Mouse (Mus musculus): ENCODE data around the gene Dlgap3.

Dlgap3 gene

DNA sequence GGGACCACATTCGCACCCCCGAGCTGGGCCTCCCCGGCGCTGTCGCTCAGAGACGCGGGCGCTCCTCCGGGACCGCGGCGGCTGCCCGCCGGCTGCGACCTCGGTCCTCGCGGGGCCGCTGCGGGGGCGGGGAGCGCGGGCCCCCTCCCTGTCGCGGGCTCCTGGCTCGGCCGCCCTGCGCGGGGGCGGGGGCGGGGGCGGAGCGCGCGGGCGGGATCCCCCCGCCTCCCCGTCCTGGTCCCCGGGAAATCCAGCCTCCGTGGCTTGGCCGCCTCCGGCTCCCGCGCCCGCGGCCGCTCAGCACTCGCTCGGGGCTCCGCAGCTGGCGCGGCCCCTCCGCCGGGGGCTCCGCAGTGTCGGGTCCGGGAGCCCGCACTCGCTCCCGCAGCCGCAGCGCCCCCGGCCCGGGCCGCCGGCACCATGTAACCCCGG lies at the start of gene Dlgap3:
Gene Dlgap3, plus strand, starts transcription at position 291 of the 432 bp plus-strand sequence.
- DNase-seq (ENCODE audit: low spot score): no peak

DNA sequence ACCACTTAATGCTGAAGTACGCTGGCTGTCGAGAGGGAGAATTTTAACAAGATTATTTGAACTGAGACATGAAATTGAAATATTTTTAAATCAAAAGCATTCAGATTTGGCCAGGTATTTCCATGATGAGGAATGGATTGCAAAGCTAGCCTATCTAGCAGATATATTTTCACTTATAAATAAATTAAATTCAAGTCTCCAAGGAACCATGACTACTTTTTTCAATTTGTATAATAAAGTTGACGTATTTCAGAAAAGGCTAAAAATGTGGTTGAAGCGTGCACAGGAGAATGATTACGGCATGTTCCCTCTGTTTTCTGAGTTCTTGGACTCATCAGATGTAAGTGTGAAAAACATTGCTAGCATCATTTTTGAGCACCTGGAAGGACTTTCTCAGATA lies 45.6 kb upstream of the Dlgap3 start, which contains the start of gene Tmem35b:
Gene Tmem35b, plus strand, starts transcription at position 301 of the 400 bp plus-strand sequence.
- DNase-seq (ENCODE audit: low spot score): no peak

DNA sequence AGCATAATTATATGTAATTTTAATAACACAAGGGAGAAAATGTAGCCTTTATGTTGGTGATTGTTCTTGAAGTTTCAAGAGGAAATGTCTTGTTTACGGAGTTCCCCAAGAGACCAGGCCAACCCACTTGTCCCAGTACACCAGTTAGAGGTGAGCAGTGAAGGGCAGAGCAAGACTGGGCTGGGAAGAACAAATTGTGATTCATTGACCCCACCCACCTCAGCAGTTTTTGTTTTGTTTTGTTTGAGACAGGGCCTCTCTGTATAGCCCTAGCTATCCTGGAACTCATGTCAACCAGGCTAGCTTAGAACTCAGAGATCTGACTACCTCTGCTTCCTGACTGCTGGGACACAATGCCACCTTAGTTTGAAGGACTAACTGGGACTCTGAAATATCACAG lies 44.7 kb upstream of the Dlgap3 start:
- DNase-seq (ENCODE audit: low spot score): no peak

DNA sequence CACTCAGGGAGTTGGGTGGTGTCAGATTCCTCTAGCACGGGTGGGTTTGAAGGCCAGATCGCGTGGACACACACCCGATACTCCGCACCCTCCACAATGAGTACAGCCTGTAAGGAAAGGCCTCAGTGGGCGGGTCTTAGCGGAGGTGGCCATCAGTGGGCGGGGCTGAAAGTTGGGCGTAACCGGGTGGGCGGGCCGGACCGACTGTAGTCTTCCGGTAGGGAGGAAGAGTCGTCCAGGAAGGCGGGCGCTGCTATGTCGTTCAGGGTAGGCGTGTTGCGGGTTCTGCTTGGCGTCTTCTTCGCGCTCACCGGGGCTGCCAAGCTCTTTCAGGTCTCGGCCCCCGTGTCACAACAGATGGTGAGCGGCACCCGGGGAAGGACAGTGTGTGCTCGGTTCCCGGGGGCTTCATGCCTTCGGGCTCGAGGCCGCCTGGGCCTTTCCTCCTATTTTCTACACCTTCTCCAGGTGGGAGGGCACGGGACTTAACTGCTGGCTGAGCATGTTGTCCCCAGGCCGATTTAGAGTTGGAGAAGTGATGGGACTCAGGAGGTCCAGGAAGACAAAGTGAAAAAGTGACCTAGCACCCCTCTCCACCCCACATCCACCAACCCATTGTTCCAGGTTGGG lies 43.1 kb upstream of the Dlgap3 start:
- peak; percentile 93 for DNase-seq (ENCODE audit: low spot score)

DNA sequence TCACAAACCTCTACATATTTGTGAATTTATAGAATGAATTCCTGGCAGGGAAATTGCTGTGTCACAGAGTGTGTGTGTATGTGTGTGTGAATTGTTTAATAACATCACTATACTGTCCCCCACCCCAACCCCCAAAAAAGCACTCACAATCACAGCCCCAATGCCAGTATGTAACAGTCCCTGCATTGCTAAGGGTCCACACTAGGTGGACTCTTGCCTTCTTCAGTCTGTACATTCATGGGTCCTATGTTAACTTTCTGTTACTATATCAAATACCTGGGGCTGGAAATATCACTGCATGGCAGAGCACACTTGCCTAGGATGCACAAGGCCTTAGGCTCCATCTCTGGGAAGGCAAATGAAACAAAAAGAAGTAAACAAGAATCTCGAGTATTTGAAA lies 34.3 kb upstream of the Dlgap3 start:
- no peak for DNase-seq (ENCODE audit: low spot score)

DNA sequence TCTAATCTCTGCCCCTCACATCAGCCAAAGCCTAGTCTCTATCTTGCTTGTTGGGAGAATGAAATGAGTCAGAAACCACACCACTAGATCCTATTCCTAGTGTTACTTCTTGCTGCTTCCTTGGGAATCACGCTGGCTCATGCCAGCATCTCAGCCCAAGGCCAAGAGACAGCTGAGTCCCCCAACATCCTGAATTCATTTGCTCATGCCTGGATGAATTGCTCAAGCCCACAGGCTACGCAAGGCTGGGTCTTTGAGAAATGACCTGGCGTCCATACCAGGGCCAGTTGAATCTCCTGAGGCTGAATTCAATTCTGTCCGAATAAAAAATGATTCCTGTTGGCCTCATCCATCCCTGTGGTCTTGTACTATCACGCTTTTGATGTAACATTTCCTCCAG lies 31.4 kb upstream of the Dlgap3 start:
- DNase-seq (ENCODE audit: low spot score): no peak

DNA sequence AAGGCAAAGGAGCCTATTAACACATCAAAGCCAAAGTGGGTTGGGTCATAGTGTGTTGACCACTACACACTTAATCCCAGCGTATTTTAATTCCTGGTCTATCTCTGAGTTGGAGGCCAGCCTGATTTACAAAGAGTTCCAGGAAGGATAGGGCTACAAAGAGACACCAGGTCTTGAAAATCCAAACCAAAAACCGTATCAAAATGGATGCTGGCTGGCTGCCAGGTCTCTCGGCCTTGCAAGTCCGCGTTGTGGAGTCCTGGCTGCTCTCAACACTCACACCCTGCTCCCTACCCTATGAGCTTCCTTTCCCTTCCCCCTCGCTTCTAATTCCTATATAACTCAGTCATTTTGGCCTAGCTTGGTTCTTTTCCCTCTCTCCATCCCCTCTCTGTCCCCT lies 30.5 kb upstream of the Dlgap3 start:
- no peak for DNase-seq (ENCODE audit: low spot score)

DNA sequence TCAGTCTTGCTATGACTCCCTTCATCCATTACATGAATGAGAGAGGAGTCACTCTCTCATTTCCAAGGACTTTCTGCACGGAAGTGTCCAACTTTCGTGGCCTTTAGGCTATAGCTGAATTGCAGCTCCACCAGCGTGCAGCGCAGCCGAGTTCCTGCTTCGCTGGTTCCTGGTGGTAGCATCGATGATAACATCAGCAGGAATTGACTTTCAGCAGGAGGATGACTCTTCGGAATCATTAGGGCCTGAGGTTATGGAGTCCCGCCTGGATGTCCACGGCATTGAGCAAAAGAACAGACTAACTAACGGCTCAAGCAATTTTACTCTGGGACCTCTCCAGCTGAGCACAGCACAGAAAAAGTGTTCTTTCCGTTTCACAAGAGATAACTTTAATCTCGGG lies 19.0 kb upstream of the Dlgap3 start:
- no peak for DNase-seq (ENCODE audit: low spot score)

DNA sequence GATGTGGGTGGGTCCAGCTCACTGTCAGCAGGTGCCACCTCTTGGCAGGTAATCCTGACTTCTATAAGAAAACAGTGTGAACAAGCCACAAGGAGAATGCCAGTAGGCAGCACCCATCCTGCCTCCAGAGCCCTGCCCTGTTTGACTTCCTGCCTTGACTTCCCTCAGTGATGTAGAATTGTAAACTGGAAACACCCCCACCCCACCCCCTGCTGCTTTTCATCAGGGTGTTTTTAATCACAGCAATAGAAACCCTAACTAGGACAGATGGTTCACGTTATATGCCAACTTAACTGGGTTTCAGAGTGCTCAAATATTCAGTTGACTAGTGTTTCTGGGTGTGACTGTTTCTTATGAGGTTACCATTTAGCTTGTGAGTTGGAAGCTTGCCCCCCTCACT lies 15.7 kb upstream of the Dlgap3 start:
- DNase-seq (ENCODE audit: low spot score): no peak

DNA sequence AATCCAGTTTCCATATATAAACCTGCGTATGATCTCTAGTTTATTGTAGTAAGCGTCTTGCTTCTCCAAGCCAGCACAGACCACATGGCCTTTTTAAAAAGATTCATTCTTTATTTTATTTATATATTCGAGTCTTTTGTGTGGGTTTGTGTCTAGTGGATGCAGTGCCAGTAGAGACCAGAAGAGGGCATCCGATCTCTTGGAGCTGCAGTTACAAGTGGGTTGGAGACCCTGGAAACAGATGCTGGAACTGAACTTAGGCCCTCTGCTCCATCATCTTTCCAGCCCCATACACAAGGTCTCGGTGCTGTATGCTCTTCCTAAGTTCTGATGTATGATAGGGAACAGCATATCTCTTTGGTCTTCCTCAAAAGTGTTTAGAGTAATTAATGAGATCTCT lies 13.2 kb upstream of the Dlgap3 start:
- DNase-seq (ENCODE audit: low spot score): no peak

DNA sequence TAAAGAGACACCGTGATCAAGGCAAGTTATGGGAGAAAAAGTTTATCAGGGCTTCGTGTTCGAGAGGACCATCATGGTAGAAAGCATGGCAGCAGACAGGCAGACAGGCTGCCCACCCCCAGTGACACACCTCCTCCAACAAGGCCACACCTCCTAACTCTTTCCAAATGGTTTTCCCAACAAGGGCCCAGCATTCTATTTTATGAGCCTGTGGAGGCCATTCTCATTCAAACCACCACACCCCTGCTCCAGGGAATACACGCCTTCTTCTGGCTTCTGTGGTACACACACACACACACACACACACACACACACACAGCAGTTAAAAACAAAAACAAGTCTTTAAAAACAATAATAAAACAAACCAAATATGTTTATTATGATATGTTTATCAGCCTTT lies 11.3 kb upstream of the Dlgap3 start:
- no peak for DNase-seq (ENCODE audit: low spot score)

DNA sequence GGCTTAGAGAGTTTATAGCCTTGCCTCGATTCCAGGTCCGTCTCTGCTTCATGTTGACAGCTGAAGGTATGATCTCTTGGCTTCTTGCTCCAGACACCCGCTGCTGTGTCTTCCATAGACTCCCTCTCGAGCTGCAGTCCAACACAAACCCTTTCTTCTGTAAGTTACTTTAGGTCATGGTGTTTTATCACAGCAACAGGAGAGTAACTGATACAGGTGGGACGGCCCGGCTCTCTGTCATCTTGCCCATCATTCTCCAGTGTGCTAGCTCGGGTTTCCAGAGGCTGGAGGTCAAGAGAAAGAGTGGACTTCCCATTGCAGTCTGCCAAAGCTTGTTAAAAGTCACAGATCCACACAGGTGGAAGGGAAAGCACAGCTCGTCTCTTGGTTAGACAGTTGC lies 5.1 kb upstream of the Dlgap3 start:
- DNase-seq (ENCODE audit: low spot score): no peak

DNA sequence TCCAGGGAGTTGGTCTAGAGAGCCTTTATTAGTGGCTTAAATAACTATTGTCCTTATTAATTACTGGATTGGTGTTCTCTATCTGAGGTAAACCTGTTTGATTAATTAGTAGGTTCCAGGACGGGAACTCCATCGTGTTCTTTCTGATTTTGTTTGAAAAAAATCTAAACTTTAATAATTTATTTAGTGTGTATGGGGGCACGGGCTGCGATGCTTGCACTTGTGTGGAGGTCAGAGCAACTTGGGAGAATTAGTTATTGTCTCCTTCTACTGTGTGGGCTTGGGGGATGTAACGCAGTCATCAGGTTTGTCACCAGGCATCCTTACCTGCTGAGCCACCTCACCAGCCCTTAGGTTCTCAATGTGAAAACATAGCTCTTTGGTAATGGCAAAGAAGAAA lies 1.9 kb upstream of the Dlgap3 start:
- no peak for DNase-seq (ENCODE audit: low spot score)

DNA sequence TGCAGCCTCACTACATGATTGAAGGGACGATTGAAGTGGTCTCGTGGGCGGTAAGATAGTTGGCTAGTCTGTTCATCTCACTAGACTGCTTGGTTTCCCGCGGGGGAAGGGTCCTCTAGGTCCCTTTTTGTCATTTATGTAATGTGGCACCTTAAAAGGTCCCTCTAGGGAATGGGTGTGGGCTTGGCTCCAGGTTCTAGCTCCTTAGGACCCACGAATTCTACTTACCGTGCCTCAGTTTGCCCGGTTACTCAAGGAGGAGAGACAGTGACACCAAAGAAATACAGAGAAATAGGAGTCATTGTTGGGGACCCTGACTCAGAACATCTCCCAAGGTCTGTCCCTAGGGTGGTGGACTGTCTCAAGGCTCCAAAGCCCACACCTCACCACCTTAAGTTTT lies 1.3 kb upstream of the Dlgap3 start:
- no peak for DNase-seq (ENCODE audit: low spot score)

DNA sequence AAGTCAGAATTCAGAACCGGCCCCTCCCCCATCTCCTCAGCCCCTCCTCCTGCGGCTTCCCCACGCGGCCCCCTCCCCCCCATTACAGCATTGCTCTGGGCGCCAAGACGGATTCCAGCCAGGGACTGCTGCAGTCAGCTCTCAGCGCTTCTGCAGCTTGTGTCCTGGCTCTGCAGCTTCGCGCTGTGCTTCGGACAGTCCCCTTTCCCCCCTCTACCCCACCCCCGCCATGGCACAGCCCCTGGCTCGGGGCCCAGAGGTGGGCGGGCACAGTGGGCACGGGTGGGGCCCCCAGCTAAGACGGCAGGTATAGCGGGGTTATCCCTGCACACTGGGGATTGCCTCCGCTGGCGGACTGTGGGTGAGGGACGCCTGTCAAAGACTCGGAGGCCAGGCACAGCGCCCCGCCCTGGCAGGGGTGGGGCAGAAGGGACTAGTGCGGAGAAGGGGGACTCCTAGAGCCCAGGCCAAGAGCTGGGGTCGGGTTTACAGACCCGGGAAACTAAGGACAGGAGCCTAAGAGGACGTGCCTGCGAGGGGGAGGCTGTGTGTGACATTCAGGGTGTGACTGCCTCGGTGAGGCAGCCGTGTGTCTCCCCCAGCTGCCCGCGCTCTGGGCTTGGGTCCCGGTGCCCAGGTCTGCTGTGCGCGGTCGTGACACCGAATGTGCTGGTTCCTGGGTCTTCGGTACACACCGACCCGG lies 642 bp upstream of the Dlgap3 start:
- peak; percentile 6 for DNase-seq (ENCODE audit: low spot score)

DNA sequence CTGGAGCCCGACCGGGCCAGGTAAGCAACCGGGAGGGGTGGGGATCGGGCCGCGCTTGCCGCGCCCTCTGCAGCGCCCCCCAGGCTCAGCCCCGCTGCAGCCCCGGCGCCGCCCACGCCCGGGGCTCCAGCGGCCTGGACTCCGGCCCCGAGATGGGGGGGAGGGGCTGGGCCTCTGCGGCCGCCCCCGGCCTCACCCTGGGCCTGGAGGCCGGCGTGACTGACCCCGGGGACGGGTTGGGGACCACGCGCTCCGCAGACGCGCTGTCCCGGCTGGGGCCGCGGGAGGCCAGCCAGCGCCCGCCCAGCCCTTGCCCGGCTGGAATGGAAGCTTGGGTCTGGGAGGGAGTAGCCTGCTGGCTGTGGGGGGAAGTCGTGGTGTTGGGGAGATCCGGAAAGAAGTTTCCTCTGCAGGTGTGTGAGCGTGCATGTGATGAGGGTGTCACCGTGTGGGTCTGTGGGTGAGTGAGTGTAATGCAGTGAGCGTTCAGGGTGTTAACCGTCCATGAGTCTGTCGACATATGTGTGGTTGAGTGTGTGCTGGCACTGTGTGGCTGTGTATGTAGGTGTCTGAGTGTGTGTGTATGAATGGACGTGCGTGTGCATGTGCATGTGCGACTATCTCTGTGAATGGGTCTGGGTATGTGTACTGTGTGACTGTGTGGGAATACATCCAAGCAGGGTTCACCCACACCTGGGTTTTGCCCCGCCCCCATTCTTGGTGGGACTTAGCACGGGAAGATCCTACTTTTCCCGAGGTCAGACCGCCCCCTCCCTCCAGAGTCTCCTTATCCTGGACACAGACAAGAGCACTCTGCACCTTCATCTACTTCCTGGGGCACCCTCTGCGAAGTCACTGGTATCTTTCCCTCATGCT lies 580 bp downstream of the Dlgap3 start:
- DNase-seq (ENCODE audit: low spot score): no peak

DNA sequence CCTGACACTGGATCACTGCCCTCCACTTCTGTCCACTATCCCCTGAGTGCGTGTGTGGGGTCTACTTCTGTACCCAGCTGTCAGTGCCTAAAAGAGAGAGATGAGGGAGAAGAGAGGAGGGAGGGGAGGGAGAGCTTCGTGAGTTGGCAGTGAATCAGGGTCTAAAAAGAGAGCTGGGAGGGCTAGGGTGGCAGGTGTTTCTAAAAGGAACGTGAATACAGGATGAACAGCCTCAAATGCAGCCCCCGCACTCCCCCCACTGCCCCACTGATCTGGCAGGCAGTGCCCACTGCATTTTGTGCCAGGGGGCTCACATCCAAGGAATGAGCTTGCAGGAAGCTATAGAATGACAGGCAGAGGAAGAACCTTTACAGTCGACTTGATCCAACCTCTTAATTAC lies 1.9 kb downstream of the Dlgap3 start:
- no peak for DNase-seq (ENCODE audit: low spot score)

DNA sequence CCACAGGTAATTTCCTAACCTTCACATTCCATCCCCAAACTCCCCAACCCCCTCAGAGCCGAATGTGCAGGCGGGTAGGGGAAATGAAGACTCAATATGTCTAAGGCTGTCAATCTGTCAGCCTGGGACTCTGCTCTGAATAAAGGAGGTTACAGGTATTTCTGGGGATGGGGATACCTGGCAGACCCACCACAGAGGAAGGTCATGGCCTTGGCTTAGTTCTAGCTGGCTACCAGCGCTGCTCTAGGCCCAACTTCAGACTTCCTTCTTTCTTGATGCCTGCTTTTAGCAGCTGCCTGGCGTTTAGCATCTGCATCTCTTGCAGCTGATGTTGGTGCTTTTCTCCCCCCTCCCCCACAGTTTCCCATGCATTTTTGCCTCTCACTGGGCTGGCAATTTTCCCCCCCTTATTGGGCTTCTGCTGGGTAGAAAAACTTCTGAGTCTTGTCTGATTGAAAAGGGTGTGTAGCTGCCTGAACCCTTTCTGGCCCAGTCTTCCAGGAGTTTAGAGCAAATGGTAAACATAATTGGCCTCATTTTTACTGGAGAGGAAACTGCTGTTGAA lies 2.4 kb downstream of the Dlgap3 start:
- no peak for DNase-seq (ENCODE audit: low spot score)

DNA sequence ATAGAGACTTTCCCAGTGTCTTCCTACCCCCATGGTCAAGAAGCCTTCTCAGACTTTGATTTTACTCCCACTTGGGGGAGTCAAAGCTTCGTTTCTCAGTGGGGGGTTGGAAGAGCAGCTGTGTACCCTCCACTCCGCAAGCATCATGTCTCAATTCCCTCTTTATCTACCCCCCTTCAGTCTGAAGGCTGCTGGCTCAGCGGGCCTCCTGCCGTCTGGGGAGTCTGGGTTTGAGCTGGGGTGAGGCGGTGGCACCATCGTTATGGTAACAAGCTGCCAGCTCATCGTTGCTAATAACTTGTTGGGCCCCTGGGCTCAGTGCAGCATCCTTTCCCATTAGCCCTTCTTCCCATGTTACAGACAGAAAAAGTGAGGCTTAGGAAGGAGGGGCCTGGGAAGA lies 3.1 kb downstream of the Dlgap3 start:
- no peak for DNase-seq (ENCODE audit: low spot score)

DNA sequence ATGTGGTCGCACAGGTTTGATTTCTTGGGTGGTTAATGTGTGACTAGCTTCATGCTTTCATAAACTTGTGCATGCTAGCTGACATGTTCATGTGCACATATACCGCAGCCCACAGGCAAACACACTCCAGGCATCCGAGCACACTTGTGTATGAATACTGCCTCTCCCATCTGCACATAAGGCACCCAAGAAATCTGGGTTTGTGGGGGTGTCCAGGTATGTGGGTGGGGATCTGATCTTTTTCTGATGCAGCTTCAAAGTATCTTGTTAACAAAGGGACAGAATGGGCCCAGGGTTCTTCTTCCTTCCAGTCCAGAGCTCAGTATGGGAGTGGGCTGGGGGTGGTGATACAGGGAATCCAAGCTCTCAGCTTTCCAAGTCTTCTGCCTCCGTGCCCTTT lies 3.6 kb downstream of the Dlgap3 start:
- DNase-seq (ENCODE audit: low spot score): no peak

DNA sequence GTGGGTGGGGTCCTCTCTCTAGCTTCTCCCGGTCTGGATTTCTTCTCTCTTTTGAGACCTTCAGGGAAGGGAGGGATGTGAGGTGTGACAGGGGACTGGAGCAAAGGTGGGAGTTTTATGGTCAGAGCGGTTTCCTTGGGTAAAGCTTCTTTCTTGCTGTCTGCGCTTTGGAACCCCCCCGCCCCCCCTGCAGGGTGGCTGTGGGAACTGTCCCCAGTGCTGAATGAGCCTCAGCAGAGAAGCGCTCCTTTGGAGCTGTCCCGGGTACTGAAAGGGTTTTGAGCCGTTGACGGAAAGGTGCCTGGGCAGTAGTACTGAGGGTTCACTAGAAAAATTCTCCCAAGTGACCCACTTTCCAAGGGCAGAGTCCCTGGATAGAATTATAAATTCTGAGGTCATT lies 4.5 kb downstream of the Dlgap3 start:
- DNase-seq (ENCODE audit: low spot score): peak; percentile 65

DNA sequence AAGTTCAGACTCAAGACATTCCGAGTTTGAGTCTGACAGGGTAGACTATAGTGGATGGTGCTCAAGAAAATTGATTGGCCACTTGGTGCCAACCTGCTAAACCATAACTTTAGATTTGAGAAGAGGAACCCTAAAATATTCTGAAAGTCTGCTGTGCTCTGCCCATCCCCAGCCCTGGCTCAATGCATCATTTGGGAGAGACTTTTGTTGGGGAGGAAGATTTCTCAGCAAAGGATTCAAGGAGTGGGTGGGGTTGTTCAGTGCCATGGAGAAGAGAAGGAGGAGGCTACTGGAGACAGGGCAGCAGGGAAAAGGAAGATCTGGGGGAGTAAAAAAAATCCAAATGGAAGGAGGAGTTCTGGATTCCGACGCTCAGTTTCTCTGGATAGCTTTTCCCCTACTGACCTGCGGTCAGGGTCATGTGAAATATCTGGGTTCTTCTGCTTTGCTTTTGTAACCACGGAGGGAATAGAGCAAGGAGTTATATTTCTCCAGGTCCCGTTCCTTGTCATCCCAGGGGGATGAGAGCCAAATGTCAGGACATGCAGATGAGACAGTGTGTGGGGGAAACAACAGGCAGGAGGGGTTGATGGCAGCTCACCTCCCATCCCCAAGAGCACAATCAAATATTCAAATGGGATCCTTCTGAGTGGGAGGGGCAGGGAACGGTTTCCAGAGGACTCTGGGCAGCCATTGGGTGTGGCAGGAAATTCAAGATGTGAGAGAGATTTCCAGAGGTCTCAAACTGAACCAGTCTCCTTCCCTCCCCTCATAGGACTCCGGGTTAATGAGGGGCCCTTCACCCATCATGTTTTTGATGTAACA lies 5.3 kb downstream of the Dlgap3 start:
- no peak for DNase-seq (ENCODE audit: low spot score)

Measured in urinary bladder, postnatal 14 days (tissue).